Mouse (Mus musculus): ENCODE measurements around the gene Rps13. TPM values are rescaled to one million over a fixed set of nuclear protein-coding genes. Genes with fewer than 3 reads are reported as not detected.

Rps13 gene
- total RNA-seq (2023), result 1,000 to 10,000 TPM; 1,231 to 1,248 TPM

DNA sequence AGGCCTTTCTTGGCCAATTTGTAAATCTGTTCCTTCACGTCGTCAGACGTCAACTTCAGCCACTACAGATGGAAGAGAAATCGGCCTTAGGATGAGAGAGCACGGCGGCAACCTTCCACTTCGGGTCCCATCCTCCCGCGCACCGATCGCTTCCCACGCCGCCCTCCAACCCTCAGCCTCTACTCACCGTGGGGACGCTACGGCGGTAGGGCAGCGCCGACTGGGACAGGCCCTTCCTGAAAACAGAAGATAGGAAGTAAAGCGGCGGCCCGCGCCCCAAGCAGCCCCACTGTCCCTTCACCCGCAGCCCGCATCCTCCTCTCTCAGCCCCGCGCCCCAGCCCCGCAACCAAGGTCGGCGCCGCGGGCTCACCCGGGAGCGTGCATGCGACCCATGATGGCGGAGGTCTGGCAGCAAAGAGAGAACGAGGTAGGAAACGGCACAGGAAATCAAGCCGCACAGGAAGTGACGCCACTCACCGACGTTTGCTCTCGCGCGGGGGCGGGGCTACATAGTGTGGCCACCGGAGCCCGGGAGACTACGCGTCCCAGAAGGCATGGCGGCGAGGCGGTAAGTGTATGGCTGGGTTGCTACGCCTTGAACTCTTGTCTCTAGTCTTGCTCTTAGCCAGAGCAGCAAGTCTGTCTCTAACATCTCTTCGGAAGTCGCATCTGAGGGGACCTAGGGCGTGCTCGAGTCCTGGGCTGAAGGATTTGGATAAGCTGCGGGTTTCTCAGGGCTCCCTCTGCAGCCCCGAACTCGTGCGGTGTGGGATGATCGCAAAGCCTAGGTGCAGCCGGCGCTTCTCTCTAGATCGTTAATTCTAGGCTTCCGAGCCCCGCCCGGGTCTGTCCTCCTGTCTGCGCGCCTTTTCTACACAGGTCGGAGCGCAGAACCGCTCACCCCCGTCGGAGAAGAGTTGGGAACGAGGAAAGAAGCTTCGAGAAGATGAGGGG lies at the start of gene Rps13:
TSS of gene Rps13 (minus strand) at position 483 of the 956 bp plus-strand sequence.

DNA sequence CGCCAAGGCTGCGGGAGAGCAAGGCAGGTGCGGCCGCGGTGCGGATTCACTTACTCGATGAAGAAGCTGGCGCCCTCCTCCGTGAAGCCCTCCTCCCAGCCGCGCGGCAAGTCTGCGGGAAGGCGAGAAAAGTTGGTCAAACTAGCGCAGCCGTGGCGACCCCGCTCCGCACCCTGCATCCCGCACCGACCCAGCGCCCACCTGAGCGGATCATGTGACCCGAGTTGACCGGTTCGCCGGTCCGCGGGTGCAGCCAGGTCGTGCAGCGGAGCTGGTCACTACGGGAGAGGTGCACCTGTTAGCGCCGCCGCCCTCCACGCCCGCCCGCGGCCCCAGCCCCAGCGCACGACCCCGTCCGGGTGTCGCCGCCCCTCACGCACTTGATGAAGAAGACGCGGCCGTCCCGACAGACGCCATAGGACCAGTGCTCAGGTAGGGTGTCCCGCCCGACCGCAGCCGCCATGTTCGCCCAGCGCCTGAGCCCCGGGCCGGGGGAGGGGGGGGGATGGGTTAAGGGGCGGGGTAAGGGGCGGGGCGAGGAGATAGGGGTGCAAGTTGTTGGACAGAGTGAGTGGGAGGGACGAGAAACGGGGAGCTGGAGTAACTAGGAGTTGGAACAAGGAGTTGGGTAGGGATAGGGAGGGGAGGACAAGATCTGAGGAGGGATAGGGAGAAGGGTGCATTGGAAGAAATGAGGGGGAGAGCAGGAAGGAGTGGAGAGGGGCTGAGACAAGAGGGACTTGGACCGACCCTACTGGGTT lies 25.9 kb downstream of the Rps13 start, which contains the start of gene Plekha7:
TSS of gene Plekha7 (minus strand) at position 506 of the 761 bp plus-strand sequence.

Other genes with a start within 250 kb of the Rps13 start
- 1 to 10 TPM in 1 of 2 experiments, under 1 TPM in 1; 0.36 to 3.0 TPM for gene Gm4353, start 249.6 kb downstream of the Rps13 start, total RNA-seq (2023)
- gene Plekha7, start 25.8 kb downstream of the Rps13 start, total RNA-seq (2023), result 1 to 10 TPM; 4.1 to 4.9 TPM
- 10 to 100 TPM; 40.0 to 53.0 TPM for gene Pik3c2a, start 109.3 kb upstream of the Rps13 start, total RNA-seq (2023)
- 10 to 100 TPM; 13.7 to 18.3 TPM for gene Nucb2, start 170.2 kb upstream of the Rps13 start, total RNA-seq (2023)